Mouse (Mus musculus) bone marrow, adult 2 months (tissue): ENCODE data around the gene Col7a1.

Experiments used
- CTCF ChIP-seq: fragments of 200-500 bp; IDR thresholded peaks from 2 replicates; pipeline ENCODE4 v1.5.1; 2011; ENCODE audit warnings: low read length, control low read depth; ENCODE audit not compliant: control insufficient read depth, insufficient read depth
- POLR2A ChIP-seq: fragments of 200-500 bp; IDR thresholded peaks from 2 replicates; pipeline ENCODE4 v1.6.1; 2011; ENCODE audit warnings: low read depth, mild to moderate bottlenecking, control low read depth, low read length, borderline replicate concordance; ENCODE audit not compliant: control insufficient read depth

GRCm38 (mm10) chr9:108983209-108983608 is 29.8 kb downstream of the Col7a1 start:
- no peak for TF ChIP-seq CTCF
- TF ChIP-seq POLR2A = no peak
